Comparison of ENCODE assay signal across 12 mouse cellular contexts in genomic region chr6:63259764-63260163, GRCm38 (mm10). TPM values are rescaled to one million over a fixed set of nuclear protein-coding genes. Genes with fewer than 3 reads are reported as not detected.
DNase-seq lines count a peak whose midpoint lies in the region; ATAC-seq and TF ChIP-seq lines count a peak whose summit lies in the region.
"Had no signal": no experiment of that assay in that cellular context is flagged by ENCODE, and none has a peak within 500 bp of the region (broad histone marks: within the 10 kb centered on the region; RNA-seq: fewer than 3 reads in every experiment).

No protein-coding gene starts in this region.

- no peak overlapping the region for H3K9ac ChIP-seq in neural tube, embryonic 12.5 days
- H3K9ac ChIP-seq: lung, embryonic 15.5 days had no signal

- TF ChIP-seq CTCF in brain, embryonic 14.5 days (IDR thresholded peaks at IDR 0.05; ENCODE audit: borderline replicate concordance, extremely low read depth, insufficient read depth, insufficient read length), result no peak

- no peak overlapping the region for H3K4me3 ChIP-seq in neural tube, embryonic 12.5 days
- H3K4me3 ChIP-seq: lung, embryonic 15.5 days had no signal

- peak; percentile 12 to 32 for DNase-seq in cerebellum, postnatal 14 days
- no peak for DNase-seq in cerebellum, adult 11 months
- peak; percentile 80 for DNase-seq in brain, embryonic 14.5 days (ENCODE audit: low read depth)
- peak; percentile 77 for DNase-seq in mesoderm, embryonic 11.5 days (ENCODE audit: low read depth, low spot score)
- DNase-seq in lung, postnatal 14 days, result no peak
- no peak for DNase-seq in lung, postnatal 4 days
- no peak for DNase-seq in layer of hippocampus, postnatal 10 days (ENCODE audit: low spot score in 2 of 2)
- DNase-seq: kidney, adult 18-20 months; thymus, adult 2 months had no signal

- no peaks in the 10 kb centered on the region for H3K36me3 ChIP-seq in neural tube, embryonic 12.5 days
- H3K36me3 ChIP-seq: lung, embryonic 15.5 days had no signal

- no peaks in the 10 kb centered on the region for H3K9me3 ChIP-seq in neural tube, embryonic 12.5 days
- H3K9me3 ChIP-seq: lung, embryonic 15.5 days had no signal

- 9% methylated on average over 9 of the region's 9 CpGs for WGBS in neural tube, embryonic 12.5 days

- ATAC-seq in neural tube, embryonic 12.5 days (ENCODE audit: low FRiP score, low read depth), result peak; percentile 66

- TF ChIP-seq POLR2A in brain, embryonic 14.5 days (IDR thresholded peaks at IDR 0.05; ENCODE audit: borderline replicate concordance, extremely low read depth, insufficient read depth, insufficient read length, poor library complexity, severe bottlenecking), result no peak

- H3K27me3 ChIP-seq in neural tube, embryonic 12.5 days (replicated peaks), result no peaks in the 10 kb centered on the region

- peak overlapping the region; percentile 40 for H3K4me2 ChIP-seq in neural tube, embryonic 12.5 days (replicated peaks)
- H3K4me2 ChIP-seq: lung, embryonic 15.5 days had no signal

- peaks cover 13% of the 10 kb centered on the region; the same call in 1 of the 2 replicates for H3K4me1 ChIP-seq in neural tube, embryonic 12.5 days

- H3K27ac ChIP-seq in neural tube, embryonic 12.5 days, result no peak overlapping the region
- H3K27ac ChIP-seq: lung, embryonic 15.5 days had no signal

RNA-seq across cellular contexts. Expression of gene Grid2, which starts 4.1 kb away (rescaled TPM):
- polyA plus RNA-seq in brain, embryonic 14.5 days (2012; rRNA removed), result 5.7 and 12.3 TPM in 2 replicates
- 6.3 and 8.3 TPM in 2 replicates for polyA plus RNA-seq in neural tube, embryonic 12.5 days (2016; fragmentation: Nextera tagmentation; extraction: Ambion mirVana)
- 10 to 100 TPM; 23.6 to 28.0 TPM for total RNA-seq in layer of hippocampus, postnatal 10 days (2021)
- total RNA-seq: liver, adult 2 months had no signal
- polyA plus RNA-seq: liver, adult 2 months had no signal

Comparison
In these comparisons a context has a peak if more than half of its experiments do, and no peak if none do; other contexts are left out.
1. DNase-seq: peak in cerebellum, postnatal 14 days (2 of 2), brain, embryonic 14.5 days (single experiment) and mesoderm, embryonic 11.5 days (single experiment); none in cerebellum, adult 11 months (single experiment), lung, postnatal 14 days (single experiment), lung, postnatal 4 days (0 of 2) and layer of hippocampus, postnatal 10 days (0 of 2).